Mouse (Mus musculus) ES-E14 (cell line): Measurements from ENCODE around the gene Ccr1l1.

Source experiments
- HCFC1 ChIP-seq: IDR thresholded peaks from 2 replicates; pipeline ENCODE4 v1.6.1; 2012; ENCODE audit warnings: low read length, inconsistent platforms, borderline replicate concordance; ENCODE audit not compliant: insufficient read depth
- MAFK ChIP-seq: IDR thresholded peaks from 2 replicates; pipeline ENCODE4 v1.6.1; 2014; ENCODE audit warnings: mild to moderate bottlenecking, low read depth, low read length, inconsistent platforms; ENCODE audit not compliant: insufficient read depth
- ZC3H11A ChIP-seq: IDR thresholded peaks from 2 replicates; pipeline ENCODE4 v1.6.1; 2012; ENCODE audit warnings: low read depth, mild to moderate bottlenecking, inconsistent platforms, low read length, borderline replicate concordance

DNA sequence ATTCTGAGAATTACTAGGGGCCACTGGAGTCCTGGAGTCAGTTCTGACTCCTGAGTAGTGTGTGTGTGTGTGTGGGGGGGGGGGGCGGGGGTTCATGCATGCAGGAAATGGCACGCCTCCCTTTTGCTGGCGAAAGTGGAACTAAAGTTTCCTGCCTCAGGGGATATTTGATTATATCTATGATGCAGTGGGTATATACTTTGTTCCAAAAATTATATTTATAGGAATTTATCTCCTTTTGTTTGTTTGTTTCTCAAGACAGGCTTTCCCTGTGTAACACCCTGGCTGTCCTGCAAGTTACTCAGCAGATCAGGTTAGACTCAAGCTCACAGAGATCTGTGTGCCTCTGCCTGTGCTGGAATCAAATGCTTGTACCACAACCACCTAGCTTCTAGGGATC lies 11.5 kb upstream of the Ccr1l1 start:
- TF ChIP-seq ZC3H11A = no peak
- TF ChIP-seq HCFC1 = no peak
- TF ChIP-seq MAFK = no peak
